Mouse (Mus musculus) lung, embryonic 14.5 days (tissue): ENCODE results near the gene Ubfd1. TPM values are rescaled to one million over a fixed set of nuclear protein-coding genes. Genes with fewer than 3 reads are reported as not detected.

Experiments
- ATAC-seq: fragments of 200-750 bp; cut with Nextera tagmentation; 2 replicates; pipeline ENCODE4 v1.8.0; 2017; ENCODE audit warnings: mild to moderate bottlenecking, moderate TSS enrichment, moderate library complexity; ENCODE audit not compliant: insufficient read depth
- DNase-seq: peaks from one replicate; pipeline ENCODE4 v3.0.0-alpha.2; 2015
- H3K27ac ChIP-seq: fragments of 300-500 bp; sonication (generic); 2 replicates; pipeline ENCODE4 v1.5.1; 2014; ENCODE audit warnings: low read depth, mild to moderate bottlenecking, moderate library complexity
- H3K27me3 ChIP-seq: fragments of 300-500 bp; sonication (generic); 2 replicates; pipeline ENCODE4 v1.6.1; 2014; ENCODE audit warnings: low read length, control low read depth; ENCODE audit not compliant: insufficient read depth
- H3K36me3 ChIP-seq: fragments of 300-500 bp; sonication (generic); 2 replicates; pipeline ENCODE4 v1.6.1; 2014; ENCODE audit warnings: control low read depth; ENCODE audit not compliant: insufficient read depth
- H3K4me1 ChIP-seq: fragments of 300-500 bp; sonication (generic); 2 replicates; pipeline ENCODE4 v1.6.1; 2014; ENCODE audit warnings: antibody characterized with exemption, control low read depth; ENCODE audit not compliant: insufficient read depth
- H3K4me2 ChIP-seq: fragments of 300-500 bp; sonication (generic); 2 replicates; pipeline ENCODE4 v1.6.1; 2014; ENCODE audit warnings: mild to moderate bottlenecking
- H3K4me3 ChIP-seq: fragments of 300-500 bp; sonication (generic); 2 replicates; pipeline ENCODE4 v1.5.1; 2014; ENCODE audit warnings: low read depth, low read length
- H3K9ac ChIP-seq: fragments of 300-500 bp; sonication (generic); 2 replicates; pipeline ENCODE4 v1.6.1; 2014
- H3K9me3 ChIP-seq: fragments of 300-500 bp; sonication (generic); 2 replicates; pipeline ENCODE4 v1.6.1; 2016; ENCODE audit warnings: low read depth, low read length, control low read depth
- CTCF ChIP-seq: IDR thresholded peaks from 2 replicates; pipeline ENCODE4 v1.5.1; 2016; ENCODE audit warnings: antibody characterized with exemption, low read depth
- WGBS: fragments of 180-500 bp; shearing (Covaris S2); extraction: QIAGEN DNeasy Blood & Tissue Kit; methylation state at CpG from one replicate; pipeline ENCODE4 v1.1.7; 2014; 5-methylcytosine and 5-hydroxymethylcytosine counted together
- polyA plus RNA-seq: library from polyadenylated mRNA; unstranded; fragments of >200 nt; fragmentation: Nextera tagmentation; extraction: Ambion mirVana; gene quantifications from 2 replicates; pipeline ENCODE4 v1.2.1, GENCODE M21; 2014

Ubfd1 gene
- 80.8 and 83.1 TPM in 2 replicates for polyA plus RNA-seq

GRCm38 (mm10) chr7:122066945-122067516 lies at the start of gene Ubfd1, which contains the start of gene Ears2:
Gene Ubfd1 (plus strand): TSS chr7:122067175.
Gene Ears2 (minus strand): TSS chr7:122067263.
- Histone ChIP-seq H3K4me1 (0 out of 2 replicates have a peak, but pooled peaks cover 4% of the 10 kb centered on the region), H3K27me3 (no peaks in the 10 kb centered on the region), H3K36me3 (peaks cover 38% of the 10 kb centered on the region), H3K27ac (peak within 1 kb of the TSS; percentile 94), H3K4me2 (peak within 1 kb of the TSS; percentile 91), H3K9me3 (no peaks in the 10 kb centered on the region), H3K9ac (peak within 1 kb of the TSS; percentile 93), H3K4me3 (peak within 1 kb of the TSS; percentile 100)
- 0% methylated on average over 60 of the region's 60 CpGs for WGBS
- ATAC-seq (peak; percentile 99), DNase-seq (peak; percentile 99)
- peak; percentile 24; the same call in 1 of the 2 replicates for TF ChIP-seq CTCF

DNA sequence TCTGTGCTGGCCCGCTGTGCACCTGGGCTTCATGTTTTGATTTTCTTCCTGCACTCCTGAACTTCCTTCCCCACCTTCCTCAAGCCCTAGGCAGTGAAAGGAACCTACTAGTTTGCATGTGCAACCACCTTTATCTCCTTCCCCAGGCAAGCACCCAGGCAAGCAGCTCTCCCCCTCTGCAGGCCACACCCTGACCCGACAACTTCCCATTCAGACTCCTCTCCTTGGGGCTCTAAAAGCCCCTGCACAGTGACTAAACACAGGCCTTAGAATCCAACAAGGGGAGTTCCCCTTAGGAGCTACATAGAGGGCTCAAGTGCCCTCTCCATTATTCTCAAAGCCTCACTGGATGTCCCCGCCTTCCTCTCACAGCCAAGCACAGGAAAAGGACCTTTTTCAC lies 48.7 kb upstream of the Ubfd1 start:
- Histone ChIP-seq H3K9ac (no peak overlapping the region; the same call in 1 of the 2 replicates), H3K27me3 (no peaks in the 10 kb centered on the region), H3K4me2 (peak overlapping the region; percentile 82), H3K27ac (peak overlapping the region; percentile 46; the same call in 1 of the 2 replicates), H3K4me1 (peaks cover 27% of the 10 kb centered on the region), H3K4me3 (no peak overlapping the region), H3K9me3 (no peaks in the 10 kb centered on the region), H3K36me3 (peaks cover 3% of the 10 kb centered on the region; the same call in 1 of the 2 replicates)
- no peak for ATAC-seq
- no peak for TF ChIP-seq CTCF
- WGBS: 49% methylated on average over 3 of the region's 3 CpGs
- peak; percentile 33 for DNase-seq

GRCm38 (mm10) chr7:122018978-122019377 lies 48.0 kb upstream of the Ubfd1 start:
- H3K36me3 ChIP-seq: peaks cover 3% of the 10 kb centered on the region; the same call in 1 of the 2 replicates
- H3K4me2 ChIP-seq: peak overlapping the region; percentile 82
- DNase-seq: no peak
- no peak overlapping the region for H3K9ac ChIP-seq
- 80% methylated on average over 7 of the region's 7 CpGs for WGBS
- H3K4me1 ChIP-seq: peaks cover 27% of the 10 kb centered on the region
- H3K27me3 ChIP-seq: no peaks in the 10 kb centered on the region
- H3K4me3 ChIP-seq: peak overlapping the region; percentile 80; the same call in 1 of the 2 replicates
- H3K9me3 ChIP-seq: no peaks in the 10 kb centered on the region
- ATAC-seq: no peak
- peak overlapping the region; percentile 46; the same call in 1 of the 2 replicates for H3K27ac ChIP-seq
- no peak for TF ChIP-seq CTCF

DNA sequence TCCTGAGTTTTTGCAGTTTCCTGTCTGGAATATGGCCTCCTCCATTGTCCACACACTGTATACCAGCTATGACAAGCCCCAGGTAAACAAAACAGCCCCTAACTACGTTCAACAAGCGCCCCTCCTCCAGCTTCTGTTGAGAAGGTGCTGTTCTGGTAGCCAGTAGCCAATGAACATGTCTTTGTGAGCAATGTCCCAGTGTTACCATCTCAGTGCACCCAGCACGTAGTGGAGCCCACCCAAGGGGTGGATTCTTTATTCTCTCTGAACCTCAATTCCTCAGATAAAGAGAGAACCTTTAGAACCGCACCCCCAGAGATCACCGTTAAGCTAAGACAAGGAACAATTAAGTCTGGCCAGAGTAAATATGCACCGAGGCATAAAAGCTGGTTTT lies 46.7 kb upstream of the Ubfd1 start:
- peak; percentile 32; the same call in 1 of the 2 replicates for ATAC-seq

GRCm38 (mm10) chr7:122020667-122021354 lies 46.2 kb upstream of the Ubfd1 start, which contains the start of gene Gga2:
Gene Gga2 (minus strand): TSS chr7:122021222.
- Histone ChIP-seq H3K27me3 (no peaks in the 10 kb centered on the region), H3K4me1 (peaks cover 23% of the 10 kb centered on the region), H3K9ac (peak within 1 kb of the TSS; percentile 77), H3K9me3 (no peaks in the 10 kb centered on the region), H3K27ac (peak within 1 kb of the TSS; percentile 82), H3K4me2 (peak within 1 kb of the TSS; percentile 82), H3K4me3 (peak within 1 kb of the TSS; percentile 80), H3K36me3 (peaks cover 3% of the 10 kb centered on the region; the same call in 1 of the 2 replicates)
- under 1% methylated on average over 50 of the region's 50 CpGs for WGBS
- ATAC-seq (peak; percentile 91), DNase-seq (peak; percentile 95)
- no peak for TF ChIP-seq CTCF

More for the DNA sequence above, 46.7 kb upstream of the Ubfd1 start:
- no peaks in the 10 kb centered on the region for H3K9me3 ChIP-seq
- peak; percentile 54 for DNase-seq
- 2% methylated on average over 6 of the region's 6 CpGs for whole genome bisulfite sequencing
- H3K9ac ChIP-seq: peak overlapping the region; percentile 77
- H3K4me1 ChIP-seq: peaks cover 27% of the 10 kb centered on the region
- H3K27me3 ChIP-seq: no peaks in the 10 kb centered on the region
- peak overlapping the region; percentile 82 for H3K27ac ChIP-seq
- H3K36me3 ChIP-seq: peaks cover 3% of the 10 kb centered on the region; the same call in 1 of the 2 replicates
- H3K4me2 ChIP-seq: peak overlapping the region; percentile 82
- TF ChIP-seq CTCF: no peak
- H3K4me3 ChIP-seq: peak overlapping the region; percentile 80

- H3K4me3 ChIP-seq: no peak overlapping the region
- peaks cover 18% of the 10 kb centered on the region for H3K4me1 ChIP-seq
- DNase-seq (no peak), ATAC-seq (no peak)
- H3K9ac ChIP-seq: no peak overlapping the region
- peaks cover 3% of the 10 kb centered on the region; the same call in 1 of the 2 replicates for H3K36me3 ChIP-seq
- 98% methylated on average over 2 of the region's 2 CpGs for WGBS
- no peaks in the 10 kb centered on the region for H3K9me3 ChIP-seq
- no peak for TF ChIP-seq CTCF
- H3K27ac ChIP-seq: no peak overlapping the region
- H3K27me3 ChIP-seq: no peaks in the 10 kb centered on the region
- no peak overlapping the region for H3K4me2 ChIP-seq
Measured at GRCm38 (mm10) chr7:122022131-122022530, 44.8 kb upstream of the Ubfd1 start.

- DNase-seq (no peak), ATAC-seq (no peak)
- Histone ChIP-seq H3K4me1 (no peaks in the 10 kb centered on the region), H3K9me3 (no peaks in the 10 kb centered on the region), H3K27ac (no peak overlapping the region), H3K4me3 (no peak overlapping the region), H3K9ac (no peak overlapping the region), H3K27me3 (no peaks in the 10 kb centered on the region), H3K36me3 (peaks cover 5% of the 10 kb centered on the region; the same call in 1 of the 2 replicates), H3K4me2 (no peak overlapping the region)
- TF ChIP-seq CTCF: no peak
- 50% methylated on average over 3 of the region's 3 CpGs for WGBS
Measured at GRCm38 (mm10) chr7:122033371-122033770, 33.6 kb upstream of the Ubfd1 start.
